Mouse (Mus musculus): ENCODE data around the gene 4931400O07Rik. TPM values are rescaled to one million over a fixed set of nuclear protein-coding genes. Genes with fewer than 3 reads are reported as not detected.

The 4931400O07Rik gene
- not detected for polyA plus RNA-seq (2017; shearing (Covaris generic))

DNA sequence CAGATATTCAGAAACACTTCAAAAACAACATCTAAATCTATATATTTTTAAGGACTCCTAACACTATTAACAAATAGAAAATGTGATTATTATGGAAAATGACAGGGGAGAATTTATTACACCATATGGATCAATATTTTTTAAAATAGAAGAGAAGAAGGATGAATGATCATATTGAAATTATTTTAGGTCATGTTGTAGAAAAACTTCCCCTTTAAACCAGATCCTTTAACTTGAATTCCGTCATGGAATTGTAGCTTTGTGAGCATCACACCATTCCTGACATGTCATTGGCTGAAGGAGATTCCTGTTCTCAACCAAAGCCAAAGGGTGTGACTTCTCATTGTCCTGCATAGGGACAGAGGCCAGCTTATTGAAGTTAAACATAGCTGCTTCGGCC is at the start of gene 4931400O07Rik:
TSS of gene 4931400O07Rik (plus strand) at position 301 of the 400 bp plus-strand sequence.
- ATAC-seq, result no peak

Other genes starting within 250 kb of the 4931400O07Rik start
- not detected for gene 4933402E13Rik, start 184.5 kb upstream of the 4931400O07Rik start, polyA plus RNA-seq (2017; shearing (Covaris generic))